Mouse (Mus musculus): ENCODE measurements around the gene Kirrel3. TPM values are rescaled to one million over a fixed set of nuclear protein-coding genes. Genes with fewer than 3 reads are reported as not detected.

Kirrel3 gene
- total RNA-seq, 2 experiments from 2014 or later: not detected

DNA sequence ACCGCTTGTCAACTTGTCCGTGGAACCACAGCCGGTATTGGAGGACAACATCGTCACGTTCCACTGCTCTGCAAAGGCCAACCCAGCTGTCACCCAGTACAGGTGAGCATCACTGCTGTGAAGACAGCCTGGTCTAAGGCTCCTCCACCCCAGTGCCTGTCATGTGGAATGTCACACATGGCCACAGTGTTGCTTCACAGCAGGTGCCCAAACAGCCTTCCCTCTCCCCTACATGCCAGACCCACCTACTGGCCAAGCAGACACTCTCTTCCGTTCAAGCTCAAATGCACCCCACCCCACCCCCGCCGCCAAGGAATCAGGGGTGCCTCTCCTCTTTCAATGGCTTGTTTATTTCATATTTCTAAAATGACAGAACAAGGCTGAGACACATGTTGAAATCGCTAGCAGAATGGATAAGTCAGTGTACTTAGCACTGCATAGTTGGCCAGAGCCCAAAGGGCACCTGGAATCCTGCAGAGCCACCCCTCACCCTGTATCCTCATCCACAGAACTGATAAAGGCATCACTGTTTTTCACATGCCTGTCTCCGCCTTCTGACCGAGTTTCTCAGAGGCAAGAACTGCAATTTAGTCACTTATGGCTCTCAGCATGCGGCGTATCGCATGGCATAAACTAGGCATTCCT lies 522.1 kb downstream of the Kirrel3 start:
- ATAC-seq (replicated peaks; ENCODE audit: poor library complexity): no peak

DNA sequence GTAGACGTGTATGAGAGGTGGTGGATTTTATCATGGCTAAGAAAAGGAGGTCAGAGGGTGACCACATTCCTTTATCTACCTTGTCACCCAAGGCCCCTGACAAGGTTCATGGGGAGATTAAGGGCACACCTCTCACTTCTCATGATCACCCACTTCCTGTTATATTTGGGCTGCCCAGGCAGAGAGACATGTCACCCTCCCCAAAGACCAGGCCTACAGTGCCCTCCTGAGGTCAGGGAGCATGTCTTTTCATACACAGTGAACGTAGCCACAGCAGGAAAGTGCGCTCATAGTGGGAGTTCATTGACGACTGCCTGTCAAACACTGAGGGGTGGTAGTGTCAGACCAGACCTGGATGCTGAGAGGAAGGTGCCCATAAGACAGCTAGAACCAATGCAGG lies 531.1 kb downstream of the Kirrel3 start:
- ATAC-seq (replicated peaks; ENCODE audit: poor library complexity): peak; percentile 83

DNA sequence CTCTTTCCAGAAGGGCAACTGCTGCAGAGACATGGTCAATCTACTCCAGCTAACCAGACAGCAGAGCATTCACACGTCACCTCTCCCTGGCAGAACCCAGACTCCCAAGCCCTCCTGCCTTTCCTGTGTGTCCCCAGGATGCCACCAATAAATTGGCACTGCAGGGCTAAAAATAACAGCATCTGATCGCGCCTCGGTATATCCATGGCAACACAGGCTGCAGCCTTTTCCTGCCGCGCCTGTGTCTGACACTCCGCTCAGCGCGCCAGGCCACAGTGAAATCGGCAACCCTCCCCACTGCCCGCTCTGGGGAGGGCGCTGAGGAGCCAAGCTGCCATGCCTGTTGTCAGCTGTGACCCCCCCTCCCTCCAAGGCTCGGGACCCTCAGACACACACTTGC lies 531.9 kb downstream of the Kirrel3 start:
- peak; percentile 47 for ATAC-seq (replicated peaks; ENCODE audit: poor library complexity)

DNA sequence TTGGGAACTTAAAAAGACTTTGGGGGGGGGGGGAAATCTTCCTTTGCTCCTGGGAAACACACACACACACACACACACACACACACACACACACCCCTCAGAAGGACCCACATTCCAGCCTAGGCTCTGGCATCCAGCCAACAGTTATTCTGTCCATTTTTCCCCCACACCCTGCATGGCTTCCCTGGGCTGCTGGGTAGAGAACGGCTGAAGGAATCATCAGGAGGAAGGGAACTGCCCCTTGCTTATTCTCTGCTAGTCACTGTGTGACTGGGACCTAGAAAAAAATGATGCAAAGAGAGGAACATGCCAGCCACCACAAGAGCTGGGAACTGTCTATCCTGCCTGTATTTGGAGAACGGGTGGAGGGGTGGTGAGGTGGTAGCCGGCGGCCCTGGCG lies 532.4 kb downstream of the Kirrel3 start:
- ATAC-seq (replicated peaks; ENCODE audit: poor library complexity): no peak

DNA sequence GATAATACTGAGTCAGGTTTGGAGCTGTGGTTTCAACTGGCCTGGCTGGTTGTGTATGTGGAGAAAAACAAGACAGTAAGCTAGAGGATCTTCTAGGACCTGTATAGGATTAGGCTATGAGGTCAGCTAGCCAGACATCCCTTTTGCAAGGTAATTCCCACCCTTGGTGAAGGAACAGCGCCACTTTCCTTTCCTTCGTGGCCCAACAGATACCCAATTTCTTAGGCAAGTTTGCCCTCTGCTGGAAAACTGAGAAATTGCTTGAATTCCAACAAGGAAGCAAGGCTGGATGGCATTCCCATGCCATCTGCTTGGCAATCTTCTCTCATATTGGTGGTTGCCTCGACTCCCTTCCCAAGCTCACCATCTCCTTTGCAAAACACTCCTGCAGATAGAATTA lies 533.7 kb downstream of the Kirrel3 start:
- ATAC-seq (replicated peaks; ENCODE audit: poor library complexity): 0 out of 2 replicates have a peak, but pooled peaks have one; percentile 21

DNA sequence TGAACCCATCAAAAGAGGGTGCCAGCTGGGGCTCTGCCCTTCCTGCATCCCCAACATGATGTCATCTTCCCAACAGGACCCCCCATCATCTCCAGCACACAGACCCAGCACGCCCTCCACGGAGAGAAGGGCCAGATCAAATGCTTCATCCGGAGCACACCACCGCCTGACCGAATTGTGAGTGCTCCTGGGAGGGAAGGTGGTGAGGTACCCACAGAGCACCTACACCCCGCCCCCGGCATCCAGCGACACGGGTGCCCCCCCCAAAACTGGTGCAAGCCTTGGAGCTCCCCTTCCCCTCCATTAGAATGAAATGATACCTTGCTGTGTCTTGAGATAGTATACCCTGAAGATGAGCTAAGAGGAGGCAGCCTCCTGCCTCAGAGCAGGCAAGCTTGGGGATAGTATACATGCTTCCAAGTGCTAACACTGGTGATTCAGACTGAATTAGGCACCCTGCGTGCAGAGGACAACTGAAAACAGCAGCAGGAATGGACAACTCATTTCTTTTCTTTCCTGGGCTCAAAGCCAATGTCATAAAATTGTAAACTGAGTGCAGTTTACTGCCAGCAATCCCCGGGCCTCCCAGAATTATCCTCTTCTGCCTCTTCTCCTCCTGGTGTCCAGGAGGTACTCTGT lies 534.4 kb downstream of the Kirrel3 start:
- no peak for ATAC-seq (replicated peaks; ENCODE audit: poor library complexity)

DNA sequence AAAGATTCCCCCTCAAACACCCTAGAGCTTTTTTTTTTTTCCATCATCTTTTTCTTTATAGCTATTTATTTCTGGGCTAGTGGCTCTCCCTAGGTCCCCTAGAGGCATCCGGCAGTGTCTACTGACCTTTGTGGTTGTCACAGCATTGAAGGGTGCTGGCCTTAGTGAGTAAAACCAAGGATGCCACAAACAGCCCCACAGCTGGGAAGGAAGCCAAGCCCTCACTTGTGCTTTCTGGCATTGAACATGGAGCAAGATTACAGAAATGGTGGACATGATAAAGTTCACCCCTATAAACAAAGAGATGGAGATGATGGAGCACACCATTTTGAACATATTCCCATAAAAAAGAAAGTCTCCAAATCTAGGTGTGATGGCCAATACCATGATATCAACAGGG lies 536.0 kb downstream of the Kirrel3 start:
- ATAC-seq (replicated peaks; ENCODE audit: poor library complexity): no peak

DNA sequence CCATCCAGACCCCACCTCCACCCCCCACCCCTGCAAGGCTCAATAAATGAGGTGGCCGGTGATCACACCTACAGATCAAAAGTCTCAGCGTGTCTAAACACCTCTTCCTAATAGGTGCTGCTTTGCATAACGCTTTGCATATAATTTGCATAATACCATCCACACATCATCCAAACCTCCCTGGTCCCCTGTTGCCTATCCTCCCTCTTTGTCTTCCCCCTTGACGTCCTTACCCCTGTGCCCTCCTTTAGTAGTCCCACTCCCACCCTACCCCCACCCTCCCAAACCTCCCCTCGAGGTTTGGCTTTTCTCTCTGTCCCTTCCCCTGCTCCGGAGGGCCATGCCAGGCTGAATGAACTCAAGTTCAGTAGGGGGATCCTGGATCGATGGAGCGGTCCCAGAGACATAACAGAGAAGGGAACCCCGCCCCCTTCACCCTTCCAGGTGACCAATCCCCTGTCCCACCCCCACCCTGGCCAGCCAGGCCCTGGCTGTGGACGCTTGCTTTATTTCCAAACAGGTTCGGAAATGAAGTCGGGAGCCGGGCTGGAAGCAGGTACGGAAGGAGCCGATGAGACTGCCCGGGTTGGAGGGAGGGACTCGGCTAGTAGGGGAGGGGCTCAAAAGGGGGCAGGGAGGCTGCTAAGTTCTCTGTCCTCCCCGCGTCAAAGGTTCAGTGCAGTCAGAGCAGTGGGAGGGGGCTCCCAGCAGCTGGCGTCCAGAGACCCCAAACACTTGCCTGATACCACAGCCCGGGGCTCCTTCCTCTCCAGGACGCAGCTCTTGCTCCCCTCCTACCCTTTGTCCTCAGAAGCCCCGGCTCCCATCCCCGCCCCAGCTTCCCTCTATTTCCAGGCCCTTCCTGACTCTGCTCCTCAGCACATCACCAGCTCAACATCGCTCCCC lies 539.1 kb downstream of the Kirrel3 start:
- ATAC-seq (replicated peaks; ENCODE audit: poor library complexity): no peak

DNA sequence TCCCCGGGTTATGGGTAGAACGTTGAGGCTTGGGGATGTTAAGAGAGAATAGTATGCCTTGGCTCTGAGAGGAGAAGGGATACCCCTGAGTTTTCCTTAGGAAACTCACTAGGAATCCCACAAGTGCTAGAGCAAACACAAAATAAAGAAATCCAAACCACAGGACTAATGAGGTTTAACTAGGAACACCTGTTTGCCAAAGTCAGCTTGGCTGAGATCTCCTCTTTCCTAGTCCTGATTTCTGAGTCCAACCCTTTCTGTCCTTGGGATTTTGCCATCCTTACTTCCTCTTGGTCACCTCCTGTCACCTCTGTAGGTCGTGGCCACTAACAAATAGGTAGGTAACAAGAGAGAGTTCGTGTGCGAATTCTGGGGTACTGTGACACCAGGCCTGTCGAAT lies 540.6 kb downstream of the Kirrel3 start:
- no peak for ATAC-seq (replicated peaks; ENCODE audit: poor library complexity)

DNA sequence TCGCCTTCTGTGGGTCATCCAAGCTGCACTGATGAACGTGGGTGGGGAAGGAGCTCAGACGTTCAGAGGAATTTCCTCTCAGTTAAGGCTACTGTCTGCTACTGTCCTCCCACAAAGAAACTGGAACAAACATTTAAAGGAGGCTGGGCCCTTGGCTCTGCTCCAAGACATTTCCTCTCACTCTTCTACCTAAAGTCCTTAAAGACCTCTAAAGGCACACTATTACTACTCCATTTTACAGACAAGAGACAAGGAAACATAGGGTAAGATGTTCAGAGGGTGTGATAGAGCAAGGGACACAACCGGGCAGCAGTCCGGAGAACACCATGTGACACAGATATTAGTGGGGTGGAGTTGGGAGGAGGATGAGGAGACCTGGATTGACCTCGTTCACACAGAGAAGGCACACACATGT lies 541.2 kb downstream of the Kirrel3 start:
- no peak for ATAC-seq (replicated peaks; ENCODE audit: poor library complexity)

DNA sequence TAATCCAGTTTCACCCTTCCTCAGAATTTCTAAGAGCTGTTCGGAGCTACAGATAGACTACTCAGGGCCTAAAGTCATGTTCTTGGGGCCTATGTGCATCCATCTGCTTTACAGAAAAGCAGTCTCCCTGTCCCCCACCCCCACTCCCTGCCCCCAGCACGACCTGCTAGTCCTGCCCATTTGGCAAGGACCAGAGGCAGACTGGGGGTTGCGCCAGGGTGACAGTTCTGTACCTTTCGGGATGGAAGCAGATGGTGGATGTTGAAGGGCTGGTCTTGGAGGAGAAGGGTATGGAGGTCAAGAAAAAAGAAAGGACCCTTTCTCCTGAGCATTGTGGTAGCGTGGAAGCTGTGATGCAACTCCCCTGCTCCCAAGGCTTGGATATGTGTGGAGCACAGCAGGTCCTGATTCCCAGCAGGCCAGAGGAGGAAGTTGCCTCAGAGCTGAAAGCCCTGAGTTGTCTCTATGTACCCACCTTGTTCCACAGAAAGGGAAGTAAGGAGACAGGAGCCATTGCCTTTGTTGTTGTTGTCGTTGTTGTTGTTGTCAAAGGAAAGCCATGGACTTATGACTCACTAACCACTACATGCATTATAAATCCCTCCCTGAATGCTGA lies 541.8 kb downstream of the Kirrel3 start:
- peak; percentile 45; the same call in 1 of the 2 replicates for ATAC-seq (replicated peaks; ENCODE audit: poor library complexity)

DNA sequence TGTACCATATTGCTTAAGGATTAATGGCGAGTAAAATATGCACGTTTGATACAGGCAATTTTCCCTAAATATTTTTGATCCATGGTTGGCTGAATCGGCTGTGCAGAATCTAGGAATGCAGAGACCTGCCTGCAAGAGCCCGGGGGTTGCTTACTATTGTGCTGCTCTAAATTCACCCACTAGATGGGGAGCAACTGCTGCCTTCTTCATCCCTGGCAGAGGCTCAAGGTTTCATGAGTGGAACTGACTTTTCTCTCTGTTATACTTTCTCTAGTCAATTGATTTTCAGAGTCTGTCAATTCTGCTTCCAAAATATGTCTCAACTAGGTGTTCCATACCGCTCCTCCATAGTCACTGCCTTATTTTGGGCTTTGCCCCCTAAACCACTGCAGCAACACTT lies 545.1 kb downstream of the Kirrel3 start:
- ATAC-seq (replicated peaks; ENCODE audit: poor library complexity): 0 out of 2 replicates have a peak, but pooled peaks have one; percentile 43

DNA sequence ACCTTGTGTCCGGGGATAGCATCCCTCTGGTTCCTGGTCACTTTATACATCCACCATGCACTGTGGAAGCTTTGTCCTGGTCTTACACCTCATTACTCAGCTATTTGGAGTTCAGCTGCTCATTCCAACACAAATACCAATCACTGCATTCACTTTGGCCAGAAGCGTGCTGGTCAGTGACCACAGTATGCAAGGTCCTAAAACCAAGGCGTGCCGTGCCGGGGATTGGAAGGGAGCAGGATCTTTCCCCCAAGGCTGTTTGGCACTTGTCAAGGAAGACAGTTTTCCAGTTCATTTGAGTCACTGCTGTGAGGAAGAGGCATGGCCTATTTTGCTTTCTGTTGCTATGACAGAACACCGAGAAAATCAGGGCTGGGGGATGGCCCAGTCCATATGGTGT lies 546.8 kb downstream of the Kirrel3 start:
- no peak for ATAC-seq (replicated peaks; ENCODE audit: poor library complexity)

DNA sequence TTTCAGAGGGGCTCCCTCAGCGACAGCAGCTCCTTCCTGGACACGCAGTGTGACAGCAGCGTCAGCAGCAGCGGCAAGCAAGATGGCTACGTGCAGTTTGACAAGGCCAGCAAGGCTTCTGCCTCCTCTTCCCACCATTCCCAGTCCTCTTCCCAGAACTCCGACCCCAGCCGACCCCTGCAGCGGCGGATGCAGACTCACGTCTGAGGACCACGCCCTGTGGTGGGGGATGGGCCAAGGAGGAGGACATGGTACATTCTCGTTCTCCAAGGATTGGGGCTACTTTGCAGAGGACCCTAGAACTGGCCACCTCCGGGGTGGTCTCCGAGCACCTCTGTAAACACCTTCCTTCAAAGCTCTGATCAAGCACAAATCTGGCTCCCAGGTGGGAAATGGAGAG lies 549.4 kb downstream of the Kirrel3 start:
- no peak for ATAC-seq (replicated peaks; ENCODE audit: poor library complexity)

DNA sequence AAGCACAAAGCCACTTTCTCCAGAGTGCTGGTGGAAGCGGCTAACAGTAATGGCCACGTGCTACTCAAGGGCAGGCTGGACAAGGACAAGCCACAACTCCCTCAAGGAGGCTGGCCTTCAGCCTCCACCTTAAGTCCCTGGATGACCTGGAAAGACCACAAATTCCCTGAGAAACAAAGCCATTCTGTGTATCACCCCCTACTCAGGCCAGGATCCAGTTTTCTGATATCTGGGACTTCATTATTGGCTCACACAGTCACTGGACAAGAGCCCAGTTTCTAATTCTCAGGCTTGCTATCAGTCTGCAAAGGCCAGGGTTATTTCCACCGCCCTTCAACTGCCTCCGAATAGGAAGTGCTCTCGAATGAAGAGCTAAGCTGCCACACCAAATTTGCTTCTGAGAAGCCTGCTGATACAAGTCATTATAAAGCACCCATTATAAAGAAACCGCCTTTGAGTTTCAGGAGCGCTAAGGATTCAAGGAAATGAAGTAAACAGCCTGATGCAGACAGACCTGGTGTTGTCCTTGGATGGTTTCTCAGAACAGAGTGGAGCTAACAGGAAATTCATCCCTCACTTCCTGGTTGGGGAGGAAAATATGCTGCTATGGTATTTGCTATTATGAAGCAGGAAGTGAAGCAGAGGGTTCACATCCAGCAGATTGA lies 553.4 kb downstream of the Kirrel3 start:
- peak; percentile 66 for ATAC-seq (replicated peaks; ENCODE audit: poor library complexity)

DNA sequence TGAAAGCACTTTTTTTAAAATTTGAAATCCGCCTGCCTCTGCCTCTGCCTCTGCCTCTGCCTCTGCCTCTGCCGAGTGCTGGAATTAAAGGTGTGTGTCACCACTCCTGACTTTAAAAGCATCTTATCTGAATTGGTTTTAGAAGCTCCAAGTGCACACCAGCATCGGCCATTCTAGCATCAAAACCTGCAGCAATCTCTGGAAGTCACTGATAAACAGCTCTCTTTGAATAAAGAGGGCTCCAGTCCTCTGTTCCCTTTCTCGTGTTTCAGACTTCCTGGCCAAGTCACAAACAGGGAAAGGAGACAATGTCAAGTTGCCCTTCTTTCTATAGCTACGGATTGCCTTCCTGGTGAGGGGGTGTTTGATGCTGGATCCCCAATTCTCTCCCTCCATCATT lies 554.2 kb downstream of the Kirrel3 start:
- peak; percentile 38 for ATAC-seq (replicated peaks; ENCODE audit: poor library complexity)

DNA sequence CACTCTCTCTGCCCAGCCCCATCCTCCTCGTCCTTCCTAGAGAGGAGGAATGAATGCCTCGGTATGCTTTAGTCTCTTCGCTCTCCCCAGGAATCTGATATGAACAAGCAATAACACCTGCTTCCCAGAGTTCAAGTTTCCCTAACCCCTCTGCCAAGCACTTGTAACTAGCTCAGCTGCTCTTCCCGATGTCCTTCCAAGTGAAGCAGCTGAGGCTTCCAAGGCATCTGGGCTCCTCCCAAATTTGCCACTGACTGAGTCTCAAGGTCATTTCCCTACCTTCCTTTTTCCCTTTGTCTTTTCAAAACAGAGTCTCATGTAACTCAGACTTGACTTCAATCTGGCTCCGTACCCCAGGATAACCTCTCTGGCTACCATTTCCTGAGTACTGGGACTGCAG lies 555.8 kb downstream of the Kirrel3 start:
- ATAC-seq (replicated peaks; ENCODE audit: poor library complexity): no peak

DNA sequence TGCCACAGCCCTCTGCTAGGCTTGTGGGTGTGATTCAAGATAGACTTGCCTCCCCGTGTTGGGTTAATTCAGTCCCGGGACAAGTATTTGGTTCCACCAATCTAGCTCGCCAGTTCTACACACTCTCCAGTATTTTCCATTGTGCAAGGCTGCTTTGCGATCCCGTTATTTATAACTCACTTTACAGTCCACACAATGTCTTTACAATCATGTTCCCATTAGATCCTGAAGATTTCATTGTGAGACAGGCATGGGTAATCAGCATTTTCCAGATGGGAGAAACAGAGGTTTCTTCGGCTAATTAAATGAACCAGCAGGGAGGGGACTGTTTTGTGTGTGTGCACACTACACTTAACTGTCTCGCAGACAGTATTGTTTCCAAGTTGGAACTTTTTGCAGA lies 557.9 kb downstream of the Kirrel3 start:
- no peak for ATAC-seq (replicated peaks; ENCODE audit: poor library complexity)

DNA sequence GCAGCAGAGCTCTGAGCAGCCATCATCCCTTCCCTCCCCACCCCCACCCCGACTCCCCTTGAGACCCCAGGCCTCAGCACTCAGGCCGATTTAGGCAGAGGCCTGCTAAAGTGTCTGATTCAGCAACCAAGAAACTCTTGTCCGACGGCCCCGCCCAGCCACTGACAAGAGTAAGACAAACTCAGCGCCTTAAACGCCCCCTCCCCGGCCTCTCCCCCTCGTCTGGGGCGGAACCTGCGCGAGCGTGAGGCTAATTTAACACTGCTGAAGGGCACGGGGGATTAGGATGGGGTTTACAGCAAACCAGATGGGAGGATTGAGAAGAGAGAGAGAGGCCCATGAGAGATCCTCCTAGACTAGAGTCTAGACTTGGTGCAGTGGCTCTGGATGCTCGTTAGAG lies 558.8 kb downstream of the Kirrel3 start:
- no peak for ATAC-seq (replicated peaks; ENCODE audit: poor library complexity)

DNA sequence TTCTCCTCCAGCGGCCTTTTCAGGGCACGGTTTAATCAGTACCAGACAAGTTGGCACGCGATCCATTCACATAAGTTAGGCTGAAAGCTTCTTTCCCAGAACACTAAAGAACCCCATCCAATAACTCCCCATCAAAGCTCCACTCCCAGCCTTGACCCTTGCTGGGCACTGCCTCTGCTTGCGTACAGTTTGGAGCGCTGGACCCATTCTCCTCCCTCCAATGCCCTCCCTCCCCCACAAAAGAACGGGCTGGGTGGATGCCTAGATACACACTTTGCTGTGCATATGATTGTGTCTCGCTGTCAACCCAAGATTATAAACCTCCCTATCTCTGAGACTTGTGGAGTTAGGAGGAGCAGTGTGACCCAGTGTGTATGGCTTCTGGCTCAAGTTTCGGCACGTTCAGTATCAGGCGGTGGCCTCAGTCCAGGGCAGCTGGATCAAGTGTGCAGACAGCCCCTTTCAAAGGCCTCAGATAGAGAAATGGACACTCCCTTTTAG lies 559.4 kb downstream of the Kirrel3 start:
- ATAC-seq (replicated peaks; ENCODE audit: poor library complexity): peak; percentile 65

DNA sequence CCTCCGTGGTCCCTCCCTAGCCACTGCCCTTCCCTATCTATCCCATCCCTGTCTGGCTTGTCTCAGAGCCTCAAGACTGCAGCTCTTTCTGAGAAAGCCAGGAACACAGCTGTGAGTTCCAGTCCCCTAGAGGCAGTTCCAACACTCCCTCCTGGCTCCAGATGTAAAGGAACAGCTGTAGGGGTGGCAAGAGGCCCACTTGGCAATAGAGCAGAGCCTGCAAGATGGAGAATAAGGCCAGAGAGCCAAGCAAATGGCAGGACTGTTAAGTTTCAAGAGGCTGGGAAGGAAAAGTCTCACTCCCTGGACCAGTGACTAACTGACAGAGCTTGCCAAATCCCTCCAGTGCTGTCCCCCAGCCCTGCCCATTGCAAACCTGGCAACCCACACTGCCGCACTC lies 560.1 kb downstream of the Kirrel3 start:
- no peak for ATAC-seq (replicated peaks; ENCODE audit: poor library complexity)
